Mouse (Mus musculus): ENCODE measurements around the gene Col6a4.

The Col6a4 gene

GRCm38 (mm10) chr9:106073956-106074355 lies 22.6 kb downstream of the Col6a4 start:
- no peak for DNase-seq (ENCODE audit: low spot score)

GRCm38 (mm10) chr9:106071651-106072050 lies 24.9 kb downstream of the Col6a4 start:
- DNase-seq (ENCODE audit: low spot score) = no peak

- no peak for DNase-seq (ENCODE audit: low spot score)
Measured at GRCm38 (mm10) chr9:106053446-106053845, 43.1 kb downstream of the Col6a4 start.

- DNase-seq (ENCODE audit: low spot score) = no peak
Measured at GRCm38 (mm10) chr9:106043921-106044503, 52.6 kb downstream of the Col6a4 start.

- DNase-seq (ENCODE audit: low spot score) = no peak
Measured at GRCm38 (mm10) chr9:106039915-106040659, 56.5 kb downstream of the Col6a4 start.

GRCm38 (mm10) chr9:106039276-106039675 lies 57.3 kb downstream of the Col6a4 start:
- DNase-seq (ENCODE audit: low spot score) = no peak

- peak; percentile 51 for DNase-seq (ENCODE audit: low spot score)
Measured at GRCm38 (mm10) chr9:106038865-106039264, 57.7 kb downstream of the Col6a4 start.

- no peak for DNase-seq (ENCODE audit: low spot score)
Measured at GRCm38 (mm10) chr9:106015666-106016065, 80.9 kb downstream of the Col6a4 start.

- no peak for DNase-seq (ENCODE audit: low spot score)
Measured at GRCm38 (mm10) chr9:106013139-106013538, 83.4 kb downstream of the Col6a4 start.

GRCm38 (mm10) chr9:105997955-105998354 lies 98.6 kb downstream of the Col6a4 start:
- no peak for DNase-seq (ENCODE audit: low spot score)

GRCm38 (mm10) chr9:105992425-105992824 lies 104.2 kb downstream of the Col6a4 start:
- no peak for DNase-seq (ENCODE audit: low spot score)

- DNase-seq (ENCODE audit: low spot score) = no peak
Measured at GRCm38 (mm10) chr9:105990099-105990498, 106.5 kb downstream of the Col6a4 start.

GRCm38 (mm10) chr9:105989468-105989867 lies 107.1 kb downstream of the Col6a4 start:
- no peak for DNase-seq (ENCODE audit: low spot score)

- peak; percentile 62 for DNase-seq (ENCODE audit: low spot score)
Measured at GRCm38 (mm10) chr9:105988096-105988495, 108.5 kb downstream of the Col6a4 start.

GRCm38 (mm10) chr9:105984931-105985519 lies 111.6 kb downstream of the Col6a4 start:
- DNase-seq (ENCODE audit: low spot score) = peak; percentile 15

GRCm38 (mm10) chr9:105978479-105978878 lies 118.1 kb downstream of the Col6a4 start:
- no peak for DNase-seq (ENCODE audit: low spot score)

- DNase-seq (ENCODE audit: low spot score) = no peak
Measured at GRCm38 (mm10) chr9:105976871-105977270, 119.7 kb downstream of the Col6a4 start.

- no peak for DNase-seq (ENCODE audit: low spot score)
Measured at GRCm38 (mm10) chr9:105976314-105976713, 120.3 kb downstream of the Col6a4 start.

- no peak for DNase-seq (ENCODE audit: low spot score)
Measured at GRCm38 (mm10) chr9:105973736-105974135, 122.8 kb downstream of the Col6a4 start.

- no peak for DNase-seq (ENCODE audit: low spot score)
Measured at GRCm38 (mm10) chr9:105972031-105972430, 124.6 kb downstream of the Col6a4 start.

GRCm38 (mm10) chr9:105971351-105971894 lies 125.2 kb downstream of the Col6a4 start:
- no peak for DNase-seq (ENCODE audit: low spot score)

GRCm38 (mm10) chr9:105970901-105971300 lies 125.7 kb downstream of the Col6a4 start:
- no peak for DNase-seq (ENCODE audit: low spot score)

GRCm38 (mm10) chr9:105967976-105968375 lies 128.6 kb downstream of the Col6a4 start:
- DNase-seq (ENCODE audit: low spot score) = no peak

All from embryo, embryonic 10 days (tissue).